Mouse (Mus musculus) left cerebral cortex, adult 8-10 months (tissue): Measurements from ENCODE around the gene Wdr27. TPM values are rescaled to one million over a fixed set of nuclear protein-coding genes. Genes with fewer than 3 reads are reported as not detected.

Source experiments
- DNase-seq, 2 experiments: peaks; one replicate each; pipeline ENCODE4 v3.0.0; 2022; ENCODE audit warnings: low spot score in 2 of 2
- total RNA-seq, 4 experiments: library from RNA; stranded (reverse); gene quantifications; 2 replicates each; pipeline ENCODE4 v1.2.4; 2022

Wdr27 gene
- total RNA-seq, 4 experiments from 2014 or later, result 2.6 to 3.6 (median 3.1) TPM

GRCm38 (mm10) chr17:14826715-14827295 is 116.2 kb downstream of the Wdr27 start:
- no peak for DNase-seq

GRCm38 (mm10) chr17:14824938-14825337 is 118.0 kb downstream of the Wdr27 start:
- DNase-seq, result no peak

- no peak for DNase-seq
Observed at GRCm38 (mm10) chr17:14817975-14818374, 125.0 kb downstream of the Wdr27 start.

GRCm38 (mm10) chr17:14816107-14816506 is 126.9 kb downstream of the Wdr27 start:
- DNase-seq, result no peak

GRCm38 (mm10) chr17:14815304-14815703 is 127.7 kb downstream of the Wdr27 start:
- no peak for DNase-seq

GRCm38 (mm10) chr17:14812631-14813030 is 130.3 kb downstream of the Wdr27 start:
- DNase-seq, result no peak

- no peak for DNase-seq
Observed at GRCm38 (mm10) chr17:14812033-14812432, 130.9 kb downstream of the Wdr27 start.

GRCm38 (mm10) chr17:14806808-14807207 is 136.2 kb downstream of the Wdr27 start:
- DNase-seq, result no peak

- DNase-seq, result no peak
Observed at GRCm38 (mm10) chr17:14799243-14799642, 143.7 kb downstream of the Wdr27 start.

- DNase-seq, result no peak
Observed at GRCm38 (mm10) chr17:14795074-14795473, 147.9 kb downstream of the Wdr27 start.

GRCm38 (mm10) chr17:14779356-14779755 is 163.6 kb downstream of the Wdr27 start:
- DNase-seq, result no peak

- no peak for DNase-seq
Observed at GRCm38 (mm10) chr17:14771339-14771738, 171.6 kb downstream of the Wdr27 start.

GRCm38 (mm10) chr17:14770377-14770776 is 172.6 kb downstream of the Wdr27 start:
- no peak for DNase-seq

Other genes with a start within 250 kb of the Wdr27 start
- gene Thbs2, start 248.9 kb downstream of the Wdr27 start, total RNA-seq, result 1 to 10 TPM; 4.9 to 7.5 (median 6.1) TPM
- 10 to 100 TPM; 15.0 to 16.6 (median 15.7) TPM for gene 1600012H06Rik, start within 50 bp of the Wdr27 start, total RNA-seq
- gene Phf10, start 18.1 kb upstream of the Wdr27 start, total RNA-seq, result 10 to 100 TPM; 48.0 to 54.9 (median 50.7) TPM
- 1 to 10 TPM; 7.6 to 8.9 (median 8.0) TPM for gene 9030025P20Rik, start 35.3 kb upstream of the Wdr27 start, total RNA-seq
- gene Gm3417, start 35.6 kb upstream of the Wdr27 start, total RNA-seq, result 1 to 10 TPM in 2 of 4 experiments, not detected in 2; 1.4 to 1.5 TPM
- gene Gm3435, start 67.0 kb upstream of the Wdr27 start, total RNA-seq, result 1 to 10 TPM; 3.0 to 6.0 (median 4.4) TPM
- gene Ermard, start 98.0 kb upstream of the Wdr27 start, total RNA-seq, result 10 to 100 TPM; 45.4 to 57.1 (median 53.1) TPM
- 1 to 10 TPM in 2 of 4 experiments, not detected in 2; 1.4 to 1.9 TPM for gene Tcte3, start 98.3 kb upstream of the Wdr27 start, total RNA-seq
- gene Gm3448, start 98.4 kb upstream of the Wdr27 start, total RNA-seq, result 1 to 10 TPM; 6.9 to 9.3 (median 8.1) TPM